Mouse (Mus musculus) cerebellum, adult 9-10 months (tissue): Measurements from ENCODE around the gene Gm49392.
"Not testable (repeated sequence)": the region's sequence is repeated elsewhere in the genome, so short reads cannot be mapped to it uniquely, and the experiment has no call there.

Experiments
- DNase-seq: peaks from one replicate; pipeline ENCODE4 v3.0.0; 2022

Gene Gm49392

DNA sequence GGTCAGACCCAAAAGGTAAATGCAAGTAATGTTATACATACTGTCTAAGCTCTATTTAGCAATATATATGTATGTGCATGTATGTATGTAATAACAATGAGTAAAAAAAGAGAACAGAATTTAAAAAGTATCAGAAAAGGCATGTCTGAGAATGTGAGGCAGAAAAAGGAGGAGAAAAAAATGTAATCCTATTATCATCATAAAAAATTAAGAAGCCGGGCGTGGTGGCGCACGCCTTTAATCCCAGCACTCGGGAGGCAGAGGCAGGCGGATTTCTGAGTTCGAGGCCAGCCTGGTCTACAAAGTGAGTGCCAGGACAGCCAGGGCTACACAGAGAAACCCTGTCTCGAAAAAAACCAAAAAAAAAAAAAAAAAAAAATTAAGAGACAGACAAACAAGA lies at the start of gene Gm49392:
Gm49392 (minus strand) TSS at position 101 of the 400 bp plus-strand sequence.
- not testable (repeated sequence) for DNase-seq

DNA sequence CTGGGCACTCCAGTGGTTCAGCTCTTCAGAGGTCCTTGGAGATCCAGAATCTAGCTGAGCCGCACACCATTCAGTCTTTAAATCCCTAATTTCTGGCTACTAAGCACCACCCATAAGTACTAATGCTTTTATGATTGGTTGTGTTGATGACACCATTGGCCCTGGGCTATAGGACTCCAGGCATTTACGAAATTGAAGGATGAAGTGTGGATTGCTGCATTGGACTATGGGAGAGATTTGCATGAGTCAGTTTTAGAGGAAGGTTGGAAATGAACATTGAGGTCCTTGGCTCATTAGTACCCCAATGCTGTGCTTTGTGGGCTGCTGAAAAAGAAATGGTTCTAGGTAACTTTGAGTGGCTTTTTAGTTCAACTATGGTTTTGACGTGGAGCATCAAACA lies 45.2 kb upstream of the Gm49392 start, which contains the start of gene Tpbpa:
Tpbpa (minus strand) TSS at position 101 of the 400 bp plus-strand sequence.
- DNase-seq: not testable (repeated sequence)

DNA sequence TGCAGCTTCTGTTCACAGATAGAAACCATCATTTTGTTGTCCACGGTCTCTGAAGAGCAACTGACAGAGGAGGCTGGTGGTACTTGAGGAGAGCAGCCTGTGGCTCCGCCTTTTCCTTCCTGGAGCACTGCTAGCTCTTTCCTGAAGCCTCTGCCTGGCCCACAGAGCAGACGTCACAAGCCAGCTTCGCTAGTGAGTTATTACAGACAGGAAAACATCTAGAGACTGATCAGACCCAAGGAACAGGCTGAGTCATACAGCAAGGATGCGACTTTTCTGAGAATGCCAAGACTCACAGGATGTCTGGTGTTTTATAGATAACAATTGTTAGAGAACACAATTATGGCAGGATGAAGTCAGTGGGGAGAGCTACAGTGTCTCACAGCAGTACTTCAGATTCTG lies 39.8 kb upstream of the Gm49392 start, which contains the start of the genes Gm49391 and Ctla2a:
Gm49391 (minus strand) TSS at position 72 of the 402 bp plus-strand sequence.
Ctla2a (minus strand) TSS at position 126 of the 402 bp plus-strand sequence.
- DNase-seq: no peak

DNA sequence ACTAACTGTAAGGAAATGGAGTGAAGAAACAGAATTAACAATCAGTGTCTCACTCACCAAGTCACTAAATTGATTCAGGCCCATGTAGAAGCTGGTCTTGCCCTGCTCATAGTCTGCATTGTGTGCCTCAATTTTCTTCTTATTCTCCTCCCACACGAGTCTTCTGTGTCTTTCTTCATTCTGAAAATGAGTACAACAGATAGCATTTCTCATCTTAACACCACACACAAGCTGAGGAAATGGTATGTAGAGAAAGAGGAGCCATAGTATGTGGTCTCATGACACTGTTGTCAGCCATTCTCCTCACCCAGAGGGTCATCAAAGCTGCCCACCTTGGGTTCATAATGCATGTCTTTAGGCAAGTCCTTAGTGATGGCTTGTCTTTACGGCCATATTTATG lies 38.8 kb upstream of the Gm49392 start, which contains the start of gene Gm49393:
Gm49393 (minus strand) TSS at position 101 of the 400 bp plus-strand sequence.
- not testable (repeated sequence) for DNase-seq

DNA sequence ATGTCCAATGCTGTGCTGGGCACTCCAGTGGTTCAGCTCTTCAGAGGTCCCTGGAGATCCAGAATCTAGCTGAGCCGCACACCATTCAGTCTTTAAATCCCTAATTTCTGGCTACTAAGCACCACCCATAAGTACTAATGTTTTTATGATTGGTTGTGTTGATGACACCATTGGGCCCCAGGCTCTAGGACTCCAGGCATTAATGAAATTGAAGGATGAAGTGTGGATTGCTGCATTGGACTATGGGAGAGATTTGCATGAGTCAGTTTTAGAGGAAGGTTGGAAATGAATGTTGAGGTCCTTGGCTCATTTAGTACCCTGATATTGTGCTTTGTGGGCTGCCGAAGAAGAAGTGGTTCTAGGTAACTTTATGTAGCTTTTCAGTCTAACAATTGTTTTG lies 8.1 kb upstream of the Gm49392 start, which contains the start of gene Tpbpb:
Tpbpb (minus strand) TSS at position 101 of the 400 bp plus-strand sequence.
- not testable (repeated sequence) for DNase-seq

DNA sequence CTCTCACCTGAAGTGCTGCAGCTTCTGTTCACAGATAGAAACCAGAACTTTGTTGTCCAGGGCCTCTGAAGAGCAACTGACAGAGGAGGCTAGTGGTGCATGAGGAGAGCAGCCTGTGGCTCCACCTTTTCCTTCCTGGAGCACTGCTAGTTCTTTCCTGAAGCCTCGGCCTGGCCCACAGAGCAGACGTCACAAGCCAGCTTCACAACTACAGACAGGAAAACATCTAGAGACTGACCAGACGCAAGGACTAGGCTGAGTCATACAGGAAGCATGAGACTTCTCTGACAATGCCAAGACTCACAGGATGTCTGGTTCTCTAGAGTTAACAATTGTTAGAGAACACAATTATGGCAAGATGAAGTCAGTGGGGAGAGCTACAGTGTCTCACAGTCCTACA lies 634 bp upstream of the Gm49392 start, which contains the start of gene Ctla2b:
Ctla2b (minus strand) TSS at position 120 of the 400 bp plus-strand sequence.
- DNase-seq: no peak

DNA sequence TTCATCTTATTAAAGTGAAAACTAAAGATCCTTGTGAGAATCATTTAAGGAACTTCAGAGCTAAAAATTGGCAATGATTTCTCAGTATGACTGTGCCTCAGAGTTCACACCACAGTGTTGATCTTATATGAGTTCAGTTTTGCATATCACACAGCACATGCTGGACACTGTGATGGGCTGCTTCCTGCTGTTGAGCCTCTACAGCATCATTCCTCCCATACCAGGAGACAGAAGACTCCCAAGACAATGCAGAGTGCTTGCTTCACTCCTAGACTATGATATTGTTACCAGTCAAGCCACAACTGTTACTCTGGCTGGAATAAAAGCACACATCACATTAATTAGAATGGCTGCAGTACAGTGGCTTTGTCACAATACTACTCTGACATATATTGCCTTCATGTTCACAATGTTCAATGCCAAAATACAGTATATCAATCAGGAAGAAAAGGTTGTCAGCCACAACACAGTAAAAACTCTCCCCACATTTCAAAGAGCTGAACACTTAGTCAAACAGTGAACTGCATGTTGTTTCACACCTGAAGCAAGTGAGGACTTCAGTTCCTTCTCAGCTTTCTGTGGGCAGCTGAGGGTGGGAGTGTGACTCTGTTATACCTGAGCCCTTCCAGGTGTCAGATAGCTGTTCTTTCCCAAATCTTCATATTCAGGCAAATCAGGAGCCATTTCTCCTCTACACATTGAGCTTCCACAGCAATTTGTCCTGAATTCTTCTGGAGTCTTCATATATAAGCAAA lies 1.1 kb downstream of the Gm49392 start:
- DNase-seq: no peak

DNA sequence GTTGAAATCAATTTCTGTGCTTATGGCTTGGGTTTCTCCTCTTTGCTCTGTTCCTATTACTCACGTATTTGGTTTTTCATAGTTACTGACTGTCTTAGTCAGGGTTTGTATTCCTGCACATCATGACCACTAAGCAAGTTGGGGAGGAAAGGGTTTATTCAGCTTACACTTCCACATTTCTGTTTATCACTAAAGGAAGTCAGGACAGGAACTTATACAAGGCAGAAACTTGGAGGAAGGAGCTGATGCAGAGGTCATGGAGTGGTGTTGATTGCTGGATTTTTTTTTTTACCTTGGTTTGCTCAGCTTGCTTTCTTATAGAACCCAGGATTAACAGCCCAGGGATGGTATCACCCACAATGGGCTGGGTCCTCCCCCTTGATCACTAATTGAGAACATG lies 4.4 kb downstream of the Gm49392 start:
- no peak for DNase-seq

DNA sequence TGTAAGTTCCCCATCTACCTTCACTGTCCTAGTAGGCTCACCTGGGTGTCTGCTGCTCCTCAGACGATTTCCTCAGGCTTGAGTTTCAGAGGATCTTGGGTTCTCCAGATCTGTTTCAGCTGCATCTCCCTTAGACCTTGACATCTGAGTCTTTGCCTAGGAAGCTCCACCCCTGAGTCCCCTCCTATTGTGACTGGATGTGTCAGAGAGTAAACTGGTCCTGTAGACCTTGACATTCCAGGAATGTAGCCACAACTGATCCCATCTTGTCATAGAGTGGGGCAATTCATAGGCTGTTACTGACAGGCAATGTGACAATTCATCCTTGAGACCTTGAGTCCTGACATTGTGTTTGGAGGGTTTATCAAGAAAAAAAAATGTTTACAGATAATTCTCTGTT lies 32.4 kb downstream of the Gm49392 start, which contains the start of gene 4930486L24Rik:
4930486L24Rik (minus strand) TSS at position 195 of the 400 bp plus-strand sequence.
- DNase-seq: no peak

DNA sequence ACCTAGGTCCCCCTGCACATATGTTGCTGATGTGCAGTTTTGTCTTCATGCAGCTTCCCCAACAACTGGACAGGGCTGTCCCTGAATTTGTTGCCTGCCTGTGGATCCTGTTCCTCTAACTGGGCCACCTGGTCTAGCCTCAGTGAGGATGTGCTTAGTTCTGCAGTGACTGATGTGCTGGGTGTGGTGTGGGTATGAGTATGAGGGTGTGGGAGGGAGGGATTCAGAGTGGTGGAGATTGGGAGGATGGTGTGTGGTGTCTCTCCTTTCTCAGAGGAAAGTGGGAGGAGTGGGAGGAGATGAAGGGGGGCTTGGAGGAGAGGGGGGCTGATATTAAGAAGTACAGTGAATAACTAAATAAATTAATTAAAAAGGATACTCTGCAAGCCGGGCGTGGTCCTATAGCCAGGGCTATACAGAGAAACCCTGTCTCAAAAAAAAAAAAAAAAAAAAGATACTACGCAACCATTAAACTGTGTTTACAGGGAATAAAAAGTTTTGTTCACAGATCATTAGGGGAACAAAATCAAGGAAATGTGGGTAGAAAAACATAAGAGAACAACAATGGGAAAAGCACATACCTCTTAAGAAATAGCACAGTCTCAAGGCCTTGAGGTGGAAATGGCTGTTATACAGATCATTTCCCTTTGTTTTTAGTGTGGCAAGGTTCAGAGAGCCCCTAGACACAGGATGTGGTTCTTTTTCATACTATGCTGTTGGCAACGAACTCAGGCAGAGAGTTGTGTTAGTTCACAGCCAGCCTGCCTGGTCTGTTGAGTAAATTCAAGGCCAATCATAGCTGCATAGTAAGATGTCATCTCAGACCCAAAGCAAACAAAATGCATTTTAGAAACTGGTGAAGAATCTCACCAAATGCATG lies 48.2 kb downstream of the Gm49392 start:
- DNase-seq: no peak

DNA sequence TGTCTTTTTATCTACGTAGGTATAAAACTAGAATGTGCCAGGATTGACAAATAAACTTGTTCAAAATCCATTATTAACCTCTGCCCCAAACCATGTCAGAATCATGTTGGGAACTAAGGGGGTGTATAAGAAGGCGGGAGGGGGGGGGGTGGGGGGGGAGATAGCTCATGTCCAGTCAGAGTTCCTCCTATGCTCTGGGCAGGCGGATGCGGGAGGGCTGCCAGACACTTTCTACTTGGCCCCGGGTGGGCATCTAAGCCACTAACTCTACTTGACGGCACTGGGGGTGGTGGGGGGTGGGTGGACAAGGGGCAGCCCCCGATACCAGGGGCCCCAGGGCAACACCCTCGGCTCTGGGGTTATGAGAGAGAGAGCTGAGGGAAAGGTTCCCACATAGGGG lies 53.5 kb downstream of the Gm49392 start:
- no peak for DNase-seq

DNA sequence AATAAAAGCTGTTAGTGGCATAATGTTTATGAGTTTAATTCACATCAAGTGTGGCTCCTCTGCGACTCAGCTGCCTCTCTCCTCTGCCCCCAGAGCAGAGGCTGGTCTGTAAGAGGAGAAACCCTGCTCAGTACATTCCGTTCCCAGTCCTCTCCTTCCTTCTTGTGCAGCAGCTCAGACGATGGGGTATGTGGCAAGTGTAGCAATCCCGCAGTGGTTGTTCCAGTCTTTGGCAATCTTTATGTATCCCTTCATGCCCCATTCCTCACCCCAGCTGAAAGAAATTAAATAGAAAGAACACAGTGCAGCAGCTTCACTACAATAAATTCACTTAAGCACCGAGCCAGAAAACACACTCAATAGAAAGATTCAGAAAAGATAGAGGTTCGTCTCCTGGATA lies 54.0 kb downstream of the Gm49392 start:
- DNase-seq: no peak

DNA sequence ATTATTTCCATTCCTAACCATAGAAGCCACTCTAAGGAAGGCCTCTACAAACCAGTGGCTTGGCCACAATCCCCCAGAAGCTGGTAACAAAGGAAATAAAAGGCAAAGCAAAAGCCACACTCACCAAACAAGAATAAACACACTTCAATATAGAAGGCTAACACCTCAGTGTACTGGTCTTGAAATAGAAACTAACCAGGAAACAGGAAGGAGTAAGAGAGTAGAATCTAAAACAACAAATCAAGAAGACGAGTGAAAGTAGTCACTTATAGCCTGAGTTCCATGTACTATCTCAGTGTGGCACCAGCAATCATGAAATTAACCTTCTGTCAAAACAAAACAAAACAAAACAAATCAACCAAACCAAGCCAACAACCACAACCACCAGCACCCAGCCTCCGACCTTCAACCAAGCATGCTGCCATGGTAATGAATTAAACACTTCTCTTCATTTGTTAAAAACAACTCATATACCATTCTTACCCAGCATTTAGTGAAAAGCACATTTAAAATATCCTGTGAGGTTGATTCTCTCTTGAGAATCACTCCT lies 57.3 kb downstream of the Gm49392 start:
- no peak for DNase-seq

DNA sequence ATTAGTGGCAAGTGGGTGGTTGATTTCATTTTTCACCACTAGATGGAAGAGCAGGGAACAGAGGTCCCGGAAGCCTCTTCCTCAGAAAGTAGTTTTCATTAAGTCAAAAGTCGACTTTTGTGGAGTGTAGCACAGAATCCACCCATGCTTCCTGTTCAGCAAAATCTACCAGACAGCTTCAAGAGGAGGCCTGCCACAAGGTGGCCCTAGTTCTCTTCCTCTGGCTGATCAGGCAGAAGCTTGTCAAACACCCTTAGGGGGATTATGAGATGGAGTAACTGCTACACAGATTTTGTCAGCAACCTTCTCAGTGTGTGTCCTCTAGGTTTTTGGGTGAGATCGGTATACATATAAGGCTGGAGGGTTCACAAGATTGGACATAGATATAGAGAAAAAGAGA lies 70.6 kb downstream of the Gm49392 start:
- DNase-seq: no peak

DNA sequence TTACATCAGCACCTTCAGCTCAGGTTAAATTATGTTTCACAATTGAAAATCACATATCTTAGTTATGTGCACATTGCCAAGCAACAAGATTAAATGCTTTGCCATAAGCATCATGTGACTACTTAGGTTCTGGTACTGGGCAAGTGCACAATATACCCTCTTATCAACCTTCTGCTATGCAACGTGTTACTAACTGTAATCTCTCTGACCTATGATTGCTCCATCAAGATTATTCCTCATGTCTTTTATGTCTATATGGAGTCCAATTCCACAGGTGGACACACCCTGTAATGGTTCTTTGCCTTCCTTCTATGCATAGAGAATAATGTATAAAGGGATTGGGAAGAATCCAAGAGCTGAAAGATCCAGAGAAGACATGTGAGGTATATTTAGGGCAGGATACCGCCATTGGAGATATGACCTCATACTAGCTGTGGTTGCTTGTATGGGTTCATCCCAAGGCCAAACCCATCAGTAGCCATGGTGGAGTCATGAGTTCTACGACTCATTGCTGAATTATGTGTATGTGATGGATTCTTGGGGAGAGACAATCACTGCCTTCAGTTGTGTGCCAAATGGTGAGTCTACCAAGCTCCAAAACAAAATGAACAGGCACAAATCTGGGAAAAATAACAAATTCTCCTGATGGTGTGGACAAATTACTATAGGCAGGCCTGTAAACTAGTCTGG lies 76.1 kb downstream of the Gm49392 start:
- no peak for DNase-seq

DNA sequence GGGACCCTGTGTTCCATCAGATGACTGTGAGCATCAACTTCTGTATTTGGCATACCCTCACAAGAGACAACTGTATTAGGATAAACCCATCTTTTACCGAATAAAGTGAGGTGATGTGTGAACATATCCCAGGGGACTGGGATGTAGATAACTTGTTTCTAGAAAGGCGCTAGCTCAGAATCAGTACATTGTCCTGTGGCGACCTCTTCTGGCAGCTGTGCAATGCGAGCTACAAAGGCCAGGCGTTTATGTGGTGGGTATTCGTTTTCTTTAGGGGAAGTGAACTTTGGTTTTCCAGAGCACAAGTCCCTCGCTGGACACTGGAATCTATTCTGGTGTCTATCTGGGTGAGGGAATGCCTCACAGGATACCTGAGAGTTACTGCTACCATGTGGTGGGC lies 77.2 kb downstream of the Gm49392 start:
- DNase-seq: no peak

DNA sequence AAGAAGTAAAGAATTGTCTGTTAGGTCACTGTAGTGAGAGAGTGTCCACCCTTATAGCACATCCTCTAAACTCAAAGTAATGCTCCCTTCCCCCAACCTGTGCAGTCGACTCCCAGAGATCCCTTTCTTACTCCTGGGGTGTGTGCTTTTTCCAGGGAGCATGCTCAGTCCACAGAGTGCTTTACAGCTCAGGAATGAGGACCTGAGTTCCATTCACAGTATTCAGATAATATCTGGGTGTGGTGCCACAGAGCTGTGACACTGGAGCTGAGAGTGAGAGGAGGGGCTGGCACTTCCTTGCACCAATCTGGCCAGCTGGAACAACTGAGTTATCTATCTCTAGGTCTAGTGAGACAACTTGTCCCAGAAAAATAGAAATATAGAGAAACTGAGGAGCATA lies 83.0 kb downstream of the Gm49392 start:
- no peak for DNase-seq

DNA sequence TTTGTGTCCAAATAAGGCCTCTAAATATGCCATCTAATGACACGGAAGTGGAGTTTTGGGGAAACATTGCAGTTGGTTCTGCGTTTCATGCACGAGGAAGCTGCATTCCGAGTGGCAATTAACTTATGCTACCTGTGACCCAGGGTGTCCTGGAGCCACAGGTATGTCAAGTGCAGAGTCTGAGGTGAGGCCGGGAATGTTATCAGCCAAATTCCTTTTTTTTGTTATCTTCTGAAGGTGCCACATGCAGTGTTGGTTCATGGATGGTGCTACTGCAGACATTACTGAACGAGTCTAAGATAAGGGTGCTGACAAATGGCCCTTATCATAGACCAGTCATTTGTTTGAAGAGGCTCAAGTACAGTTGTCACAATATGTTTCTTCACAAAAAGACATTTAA lies 83.9 kb downstream of the Gm49392 start:
- no peak for DNase-seq

DNA sequence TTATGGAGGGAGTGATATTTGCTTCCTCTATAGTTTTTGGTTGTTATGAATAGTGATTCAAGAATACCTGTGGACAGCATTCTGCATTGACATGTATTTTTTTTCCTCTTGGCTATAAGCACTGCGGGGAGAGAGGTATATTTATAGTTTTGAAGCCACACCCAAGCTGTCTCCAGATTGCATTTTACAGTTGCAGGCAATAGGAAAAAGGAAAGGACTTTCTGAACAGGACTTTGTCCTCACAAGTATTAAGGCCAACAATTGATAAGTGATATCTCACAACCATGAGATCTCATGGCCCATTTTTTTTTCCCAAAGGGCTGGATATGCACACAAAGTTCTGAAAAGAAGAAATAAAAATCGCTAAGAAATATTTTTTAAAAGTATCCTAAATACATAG lies 87.0 kb downstream of the Gm49392 start:
- no peak for DNase-seq

DNA sequence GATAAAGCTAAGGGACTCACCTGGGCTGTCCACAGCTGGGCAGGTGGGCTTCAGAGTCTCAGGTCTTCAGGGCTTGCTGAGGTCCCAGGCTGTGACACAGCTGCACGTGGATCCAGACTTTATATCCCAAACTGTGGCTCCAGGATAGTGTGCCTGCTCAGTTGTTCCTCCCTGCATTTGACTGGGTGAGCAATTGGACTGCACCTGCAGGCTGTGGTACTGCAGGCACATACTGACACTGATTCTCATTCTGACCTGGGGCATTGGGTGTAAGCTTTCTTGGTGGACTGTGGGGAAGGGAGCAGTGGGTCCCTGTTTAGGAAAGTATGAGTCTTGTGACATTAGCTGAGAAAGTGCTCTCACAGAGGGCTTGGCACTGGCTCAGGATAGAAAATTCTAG lies 93.9 kb downstream of the Gm49392 start, which contains the start of gene Ctsll3:
Ctsll3 (minus strand) TSS at position 101 of the 400 bp plus-strand sequence.
- DNase-seq: no peak
